Mouse (Mus musculus) gastrocnemius, postnatal 36 days (tissue): ENCODE measurements around the gene Mctp1. TPM values are rescaled to one million over a fixed set of nuclear protein-coding genes. Genes with fewer than 3 reads are reported as not detected.

Experiments
- DNase-seq, 2 experiments: peaks; one replicate each; pipeline ENCODE4 v3.0.0; 2022
- intact Hi-C: fragments of 180-260 bp; cut with DNase I; formaldehyde crosslinking; loops from one replicate; pipeline ENCODE4 v1.15.1; 2025
- total RNA-seq, 2 experiments: library from RNA; stranded (reverse); gene quantifications; 2 replicates each; pipeline ENCODE4 v1.2.3; 2021

Gene Mctp1
- total RNA-seq, 2 experiments from 2014 or later = 0.57 to 0.59 TPM

DNA sequence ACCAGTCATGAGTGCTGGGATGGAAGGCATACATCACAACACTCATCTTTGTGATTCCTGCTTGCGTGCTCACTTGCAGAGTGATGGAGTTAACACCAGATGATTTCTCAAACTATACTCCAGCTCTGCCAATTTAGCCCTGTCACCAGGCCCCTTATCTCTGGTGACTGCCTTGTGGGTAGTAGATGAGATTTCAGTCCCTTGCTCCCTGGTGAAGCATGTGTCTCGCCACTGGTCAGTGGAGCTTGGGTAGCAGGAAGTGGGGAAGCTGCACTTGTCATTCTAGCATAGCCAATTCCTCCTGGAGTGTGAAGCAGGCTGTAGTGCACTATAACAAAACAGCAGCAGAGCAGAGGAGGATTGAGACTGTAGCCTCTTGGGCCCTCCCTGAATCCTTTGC is 208.6 kb downstream of the Mctp1 start:
- no peak for DNase-seq
- intact Hi-C loops = no loop called here

DNA sequence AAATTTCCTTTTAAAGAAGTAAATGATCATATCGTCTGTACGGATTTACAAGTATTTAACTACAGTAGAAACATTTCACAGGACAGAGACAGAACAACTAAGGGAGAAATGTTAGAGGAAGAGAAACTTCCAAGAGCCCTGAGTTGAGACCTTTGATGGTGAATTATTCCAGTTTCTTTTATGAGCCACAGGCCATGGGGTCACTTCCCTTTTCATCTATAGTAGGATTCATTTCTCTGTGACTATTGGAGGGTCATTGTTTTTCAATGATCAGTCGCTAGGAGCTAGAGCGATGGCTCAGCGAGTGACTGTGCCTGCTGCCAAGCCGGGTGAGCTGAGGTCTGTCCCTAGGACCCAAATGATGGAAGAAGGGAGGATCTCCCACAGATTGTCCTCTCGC is 212.7 kb downstream of the Mctp1 start:
- no peak for DNase-seq
- intact Hi-C loops = no loop called here

DNA sequence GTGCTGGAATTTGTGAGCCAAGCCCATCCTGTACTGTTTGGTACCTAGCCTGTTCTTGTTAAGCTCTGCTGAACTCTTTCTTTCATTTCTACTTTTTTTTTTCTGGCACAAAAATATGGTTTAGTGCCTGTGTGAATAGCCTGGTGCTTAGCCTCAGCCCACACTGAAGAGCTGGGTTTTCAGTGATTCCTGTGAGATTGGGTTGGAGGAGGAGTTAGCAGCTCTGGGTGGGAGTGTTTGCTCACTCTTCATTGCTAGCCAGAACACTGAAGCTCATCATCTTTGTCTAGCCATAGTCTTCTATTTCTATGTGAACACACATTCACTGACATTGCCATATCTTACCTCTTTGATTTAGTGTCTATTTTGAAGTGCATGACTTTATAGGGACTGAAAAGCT is 225.1 kb downstream of the Mctp1 start:
- no peak for DNase-seq
- intact Hi-C loops = no loop called here

DNA sequence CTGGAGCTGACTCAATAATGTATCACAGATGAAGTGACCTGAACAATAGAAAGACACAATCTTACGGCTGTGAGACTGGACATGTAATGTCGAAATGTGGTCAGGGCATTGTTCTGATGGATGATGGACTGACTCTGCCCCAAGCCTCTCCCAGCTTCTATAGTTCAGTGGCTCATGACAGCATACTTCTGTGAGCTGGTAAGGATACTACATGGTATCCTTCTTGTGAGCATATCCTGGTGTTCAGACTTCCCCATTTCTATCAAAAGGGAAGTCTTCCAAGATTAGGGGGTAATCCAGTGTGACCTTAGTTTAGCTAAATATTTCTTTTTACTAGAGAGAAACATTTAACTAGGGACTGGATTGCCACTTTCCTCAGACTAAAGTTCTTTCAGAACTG is 227.2 kb downstream of the Mctp1 start:
- intact Hi-C loops = no loop called here

DNA sequence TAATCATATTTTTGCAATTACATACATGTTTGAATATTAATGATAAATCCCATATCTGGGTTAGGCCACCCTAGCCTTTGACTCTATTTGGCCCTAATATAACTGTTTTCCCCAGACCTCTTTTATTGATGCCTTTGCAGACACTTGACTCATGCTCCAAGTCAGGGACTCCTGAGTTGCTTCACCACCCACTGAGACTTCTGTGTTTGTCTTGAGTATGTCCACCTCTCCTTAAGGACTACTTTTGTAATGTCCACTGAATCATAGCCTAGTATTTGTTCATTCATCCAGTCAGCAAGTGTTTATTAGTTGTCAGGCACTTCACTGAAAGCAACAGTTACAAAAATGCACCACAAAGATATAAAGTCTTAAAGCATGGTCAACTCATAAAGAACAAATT is 235.8 kb downstream of the Mctp1 start:
- intact Hi-C loops = no loop called here
- no peak for DNase-seq

More for the DNA sequence above, 227.2 kb downstream of the Mctp1 start:
- no peak for DNase-seq

DNA sequence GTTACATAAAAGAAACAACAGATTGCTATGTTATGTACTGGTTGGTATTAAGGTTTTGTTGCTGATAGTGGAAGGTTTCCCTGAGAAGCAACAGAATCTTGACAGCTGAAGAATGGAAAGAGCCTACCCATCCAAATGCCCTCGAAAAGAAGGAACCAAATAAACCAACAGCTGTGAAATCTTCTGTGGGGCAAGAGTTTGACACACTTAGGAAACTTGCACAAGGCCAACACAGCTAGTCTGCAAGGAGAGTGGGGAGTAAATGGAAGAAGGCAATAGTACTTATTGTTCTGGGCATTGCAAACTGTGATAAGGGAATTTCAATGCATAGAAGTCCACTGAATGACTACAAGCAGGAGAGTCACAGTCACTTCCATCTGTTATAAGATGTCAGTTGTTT is 236.2 kb downstream of the Mctp1 start:
- DNase-seq = no peak
- intact Hi-C loops = no loop called here

DNA sequence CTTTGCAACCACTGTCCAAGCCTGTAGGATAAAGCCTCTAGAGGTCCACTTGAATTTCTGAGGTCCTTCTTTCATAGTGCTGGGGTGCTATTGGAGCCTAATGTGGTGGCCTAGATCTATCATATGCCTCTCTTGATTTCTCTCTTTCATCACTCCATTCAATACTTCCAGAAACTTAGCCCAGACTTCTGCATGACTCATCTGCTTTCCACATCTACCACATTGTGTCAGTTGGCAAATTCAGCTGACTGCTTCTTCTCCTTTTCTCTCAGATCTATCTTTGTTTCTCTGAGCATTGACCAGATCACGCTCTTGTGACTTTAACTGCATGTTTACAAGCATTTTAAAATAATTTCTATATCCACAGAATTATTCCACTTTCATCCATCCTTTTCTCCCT is 249.4 kb downstream of the Mctp1 start:
- DNase-seq = no peak
- intact Hi-C loops = no loop called here

DNA sequence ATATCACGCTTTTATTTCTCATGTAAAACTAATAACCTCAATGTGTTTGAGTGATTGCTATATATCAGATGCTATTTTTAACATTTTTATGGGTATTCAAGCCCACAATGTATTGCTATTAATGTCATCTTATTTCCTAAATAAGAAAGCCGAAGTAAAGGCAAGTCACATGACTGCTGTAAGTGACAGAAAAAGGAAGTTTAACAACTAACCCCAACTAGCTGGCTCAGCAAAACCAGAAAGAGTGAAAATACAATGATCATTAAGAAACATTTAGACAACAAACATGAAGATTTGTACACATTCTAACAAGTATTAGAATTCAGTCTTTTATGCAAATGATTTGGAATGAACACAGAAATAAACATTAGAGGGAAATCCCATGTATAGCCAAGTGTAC is 253.9 kb downstream of the Mctp1 start:
- no peak for DNase-seq
- intact Hi-C loops = no loop called here

DNA sequence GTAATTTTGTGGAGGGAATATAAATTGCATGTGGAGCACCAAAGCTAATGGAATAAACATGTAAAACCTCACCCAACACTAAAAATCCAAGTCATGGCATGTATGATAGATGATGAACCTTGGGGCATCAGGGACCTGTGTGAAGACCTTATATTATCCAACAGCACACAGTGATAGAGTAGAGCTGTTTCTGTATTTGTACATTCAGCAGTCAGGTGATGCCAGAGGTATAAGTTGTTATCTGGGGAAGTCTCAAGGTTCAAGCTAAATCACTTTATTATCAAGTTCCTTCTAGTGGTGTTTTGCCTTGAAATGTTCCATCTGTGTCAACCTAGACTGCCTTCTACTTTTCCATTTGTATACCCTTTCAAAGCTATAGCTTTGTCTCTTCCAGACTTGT is 275.2 kb downstream of the Mctp1 start:
- DNase-seq = no peak
- intact Hi-C loops = no loop called here

DNA sequence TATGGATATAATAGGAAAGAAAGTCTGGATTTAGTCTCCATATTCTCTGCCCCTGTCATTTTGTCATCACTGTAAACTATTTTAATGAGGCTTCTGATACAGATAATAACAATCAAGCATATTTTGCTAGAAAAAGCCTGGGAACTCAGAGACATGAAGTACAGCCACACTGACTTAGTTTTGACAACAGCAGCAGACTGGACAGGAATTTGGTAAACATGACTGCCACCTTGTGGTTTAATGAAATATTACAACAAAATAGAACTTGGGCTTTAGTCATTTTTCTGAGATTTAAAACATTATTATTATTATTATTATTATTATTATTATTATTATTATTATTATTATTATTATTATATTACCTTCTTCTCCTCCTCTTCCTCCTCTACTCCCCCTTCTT is 297.0 kb downstream of the Mctp1 start:
- intact Hi-C loops = no loop called here
- DNase-seq = no peak

DNA sequence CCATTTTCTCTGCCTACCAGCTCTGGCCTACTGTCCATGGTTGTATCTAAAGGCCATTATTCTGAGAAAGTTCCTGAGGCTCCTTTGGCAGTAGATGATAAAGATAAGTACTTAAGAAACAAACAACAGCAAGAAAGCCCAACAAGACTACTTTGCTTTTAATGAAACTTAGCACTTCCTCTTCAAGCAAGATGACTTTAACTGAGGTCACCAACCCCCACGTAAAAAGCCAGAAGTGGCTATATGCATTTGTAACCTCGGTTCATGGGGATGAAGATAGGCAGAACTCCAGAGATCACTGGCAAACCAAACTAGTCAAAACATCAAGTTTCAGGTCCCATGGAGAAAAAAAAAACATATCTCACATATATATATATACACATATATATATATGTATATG is 305.0 kb downstream of the Mctp1 start:
- no peak for DNase-seq
- intact Hi-C loops = no loop called here

DNA sequence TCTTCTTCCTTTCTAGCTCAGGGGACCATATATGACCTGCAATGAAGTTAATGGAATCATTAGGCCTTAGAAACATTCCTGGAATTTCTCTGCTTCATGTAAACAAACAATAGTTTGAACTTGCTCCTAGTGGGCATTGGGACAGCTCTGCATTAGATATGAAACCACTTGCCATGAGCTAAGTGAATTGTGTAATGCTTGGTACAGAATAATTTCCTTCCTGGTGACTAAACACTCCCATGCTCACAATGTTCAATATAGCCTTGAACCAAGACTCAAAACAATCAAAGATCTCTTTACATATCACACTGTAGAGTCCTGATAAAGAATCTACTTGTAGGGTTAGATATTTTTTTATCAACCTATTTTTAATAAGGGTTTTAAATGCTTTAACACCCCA is 305.8 kb downstream of the Mctp1 start:
- intact Hi-C loops = no loop called here
- no peak for DNase-seq

DNA sequence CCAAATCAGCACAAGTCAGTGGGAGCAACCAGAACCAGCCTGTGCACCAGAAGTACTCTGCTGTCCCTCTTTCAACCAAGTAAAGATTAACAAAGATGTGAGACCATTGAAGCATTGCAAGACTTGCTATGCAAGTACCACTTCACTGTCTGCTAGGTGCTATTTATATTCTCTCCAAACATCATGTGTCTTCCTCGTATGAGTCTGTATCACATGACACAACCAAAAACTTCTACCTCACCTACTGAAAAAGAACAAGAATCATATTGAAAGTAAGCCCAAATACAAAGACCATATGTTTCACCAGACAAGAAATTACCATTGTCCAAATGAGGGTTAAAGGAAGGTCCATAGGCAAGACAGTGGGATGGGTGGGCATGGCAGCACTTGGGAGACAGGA is 306.4 kb downstream of the Mctp1 start:
- intact Hi-C loops = no loop called here
- DNase-seq = no peak

DNA sequence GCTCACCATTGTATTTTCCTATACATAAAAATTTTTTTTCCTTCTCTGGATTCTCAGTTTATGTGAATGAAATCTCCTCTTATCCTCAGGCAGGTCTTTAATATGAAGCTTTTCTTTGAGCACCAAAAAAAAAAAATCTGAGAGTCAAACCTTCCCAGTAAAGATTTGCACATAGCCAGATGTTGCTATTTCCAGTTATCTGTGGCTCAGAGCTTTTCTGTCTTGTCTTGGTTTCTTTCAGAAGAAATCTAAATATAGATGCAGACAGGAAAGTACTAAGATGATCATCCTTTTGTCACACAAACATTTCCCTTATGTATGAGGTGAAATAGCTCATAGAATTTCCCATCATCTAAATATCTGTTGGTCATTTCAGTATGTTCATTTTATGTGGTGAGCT is 349.7 kb downstream of the Mctp1 start:
- intact Hi-C loops = no loop called here
- DNase-seq = no peak

DNA sequence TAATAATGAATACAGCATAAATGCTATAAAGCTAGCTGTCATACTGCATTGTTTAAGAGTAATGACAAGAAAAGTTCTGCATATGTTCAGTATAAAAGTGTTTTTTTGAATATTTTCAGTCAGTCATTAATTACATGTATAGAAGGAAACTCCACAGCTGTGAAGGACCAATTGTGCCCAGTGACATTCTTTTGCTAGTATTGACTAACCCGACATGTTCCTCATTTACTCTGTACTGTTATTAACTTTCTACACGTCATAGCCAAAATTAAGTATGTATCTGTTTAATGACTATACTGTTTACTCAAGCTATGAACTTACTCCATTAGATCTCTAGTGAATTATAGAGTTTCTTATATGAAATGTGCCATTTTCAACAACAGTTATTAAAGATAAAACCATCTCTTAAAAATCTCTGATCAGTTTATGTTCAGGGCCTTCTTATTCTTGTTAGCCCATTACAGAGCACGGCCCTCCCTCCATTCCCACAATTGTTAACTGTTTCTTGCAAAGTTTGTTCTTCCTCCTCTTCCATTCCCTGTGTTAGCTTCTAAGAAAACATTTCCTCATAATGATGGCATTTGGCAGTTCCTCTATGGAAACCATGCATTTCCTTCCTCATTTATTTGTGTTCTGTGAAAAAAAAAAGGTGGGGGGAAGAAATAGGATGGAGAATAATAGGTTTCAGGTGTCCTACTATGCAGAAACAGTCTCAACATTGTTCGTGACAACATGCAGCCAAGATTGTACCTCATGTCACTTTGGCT is 366.5 kb downstream of the Mctp1 start:
- no peak for DNase-seq
- intact Hi-C loops = no loop called here

DNA sequence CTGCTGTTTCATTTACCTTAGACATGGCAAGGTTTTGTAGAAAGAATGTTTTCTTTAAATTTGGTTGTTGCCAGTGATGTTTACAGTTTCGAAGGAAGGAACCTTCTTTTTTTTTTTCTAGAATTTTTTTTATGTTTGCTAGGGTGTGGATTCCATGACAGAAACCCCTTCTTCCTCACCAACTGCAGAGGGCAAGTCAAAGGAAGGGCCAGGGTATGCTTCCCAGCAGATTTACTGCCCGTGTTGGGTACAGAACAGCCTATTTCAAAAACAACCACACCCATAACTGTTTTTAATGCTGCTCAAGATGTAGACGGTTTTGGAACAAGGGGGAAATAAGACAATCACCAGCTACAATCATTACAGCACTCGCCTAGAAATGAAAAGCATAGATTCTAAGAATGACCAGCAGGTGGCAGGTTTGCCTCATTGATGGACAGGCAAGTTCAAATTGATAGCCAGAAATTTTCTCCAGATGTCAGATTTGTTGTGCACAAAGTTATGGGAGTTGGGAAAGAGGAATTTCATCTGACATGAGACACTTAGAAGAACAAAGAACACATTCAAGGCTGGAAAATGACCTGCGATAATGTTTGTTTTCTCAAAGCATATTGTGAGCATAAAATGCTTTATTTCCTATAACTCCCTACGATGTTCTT is 375.6 kb downstream of the Mctp1 start:
- DNase-seq = no peak
- intact Hi-C loops = no loop called here

DNA sequence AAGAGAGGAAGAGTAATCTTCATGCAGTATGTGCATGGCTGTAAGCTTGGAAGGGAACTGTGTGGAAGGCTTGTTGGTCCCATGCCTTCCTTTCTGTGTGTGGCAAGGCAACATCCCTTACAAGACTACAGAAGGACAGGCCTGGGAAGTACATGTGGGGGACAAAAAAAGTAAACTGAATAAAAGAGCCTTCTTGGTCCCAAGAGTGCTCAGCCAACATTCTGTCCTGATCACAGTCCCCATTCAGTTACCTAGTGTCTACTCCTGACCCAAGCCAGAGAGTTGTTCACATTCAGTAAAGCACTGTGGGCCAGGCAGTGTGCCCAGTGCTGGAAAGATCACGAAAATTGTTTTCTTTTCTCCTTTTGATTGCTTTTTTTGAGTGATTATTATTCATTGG is 415.3 kb downstream of the Mctp1 start:
- intact Hi-C loops = no loop called here
- no peak for DNase-seq

DNA sequence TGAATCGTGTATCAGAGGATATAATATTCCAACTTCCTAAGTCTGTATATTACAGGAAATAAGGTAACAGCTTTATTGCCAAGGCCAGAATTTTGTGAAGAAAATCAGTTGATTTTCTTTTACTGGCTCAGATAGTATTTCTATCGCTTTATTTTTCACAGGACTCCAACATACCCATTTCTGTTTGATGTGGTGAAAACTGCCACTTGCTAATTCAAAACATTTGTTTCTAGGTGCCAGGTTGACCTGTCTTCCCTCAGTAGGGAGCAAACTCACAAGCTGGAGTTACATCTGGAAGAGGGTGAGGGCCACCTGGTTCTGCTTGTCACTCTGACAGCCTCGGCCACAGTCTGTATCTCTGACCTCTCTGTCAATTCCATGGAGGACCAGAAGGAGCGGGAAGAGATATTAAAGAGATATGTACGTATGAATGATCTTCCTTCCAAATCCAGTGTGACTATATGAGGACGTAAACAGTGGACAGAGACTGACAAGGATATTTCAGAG is 416.8 kb downstream of the Mctp1 start:
- no peak for DNase-seq
- intact Hi-C loops = no loop called here

DNA sequence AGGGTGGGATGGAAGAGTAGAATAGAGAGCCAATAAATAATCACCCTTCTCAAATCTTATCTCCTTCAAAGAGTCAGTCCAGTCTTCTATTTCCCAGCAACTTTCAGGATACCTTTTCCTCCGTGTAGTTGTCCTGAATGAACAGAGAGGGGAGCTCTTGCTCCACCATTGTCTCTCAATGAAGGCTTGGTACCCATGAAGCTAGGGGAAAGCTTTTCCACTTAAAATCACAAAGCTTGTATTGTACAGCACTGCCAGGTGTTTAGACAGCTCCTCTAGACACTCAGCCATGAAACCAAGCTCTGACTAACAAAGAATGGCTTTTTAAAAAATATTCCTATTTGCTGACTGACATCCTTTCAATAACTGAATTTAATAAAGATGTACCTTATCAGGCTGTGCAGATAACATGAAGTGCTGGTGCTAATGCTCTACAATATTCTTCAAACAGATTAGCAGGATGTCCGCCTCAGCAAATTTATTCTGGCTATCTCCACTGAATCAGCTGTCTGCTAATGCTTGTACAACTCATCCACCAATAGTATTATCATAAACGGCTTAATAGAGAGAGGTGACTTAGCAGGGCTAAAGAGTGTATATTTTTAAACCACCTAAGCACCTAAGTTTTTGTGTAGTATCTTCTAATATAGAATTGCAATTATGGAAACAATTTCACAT is 417.9 kb downstream of the Mctp1 start:
- DNase-seq = no peak
- intact Hi-C loops = no loop called here

DNA sequence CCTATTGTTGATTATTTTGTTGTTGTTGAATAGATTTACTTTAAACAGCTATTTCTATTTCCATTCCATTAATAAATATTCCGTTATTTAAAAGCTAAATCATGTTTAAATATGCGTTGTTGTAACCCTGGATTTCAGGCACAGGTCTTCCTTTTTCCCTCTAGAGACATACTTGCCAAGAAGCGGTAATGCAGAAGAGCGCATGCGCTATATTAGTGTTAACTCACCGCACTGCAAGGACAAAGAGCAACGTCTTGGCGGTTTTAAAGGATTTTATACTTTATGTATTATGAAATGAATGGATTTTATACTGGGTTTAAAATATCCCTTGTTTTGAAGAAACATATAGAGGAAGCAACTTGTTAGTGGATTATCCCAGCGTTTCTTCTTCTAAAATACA is 418.6 kb downstream of the Mctp1 start:
- intact Hi-C loops = no loop called here

DNA sequence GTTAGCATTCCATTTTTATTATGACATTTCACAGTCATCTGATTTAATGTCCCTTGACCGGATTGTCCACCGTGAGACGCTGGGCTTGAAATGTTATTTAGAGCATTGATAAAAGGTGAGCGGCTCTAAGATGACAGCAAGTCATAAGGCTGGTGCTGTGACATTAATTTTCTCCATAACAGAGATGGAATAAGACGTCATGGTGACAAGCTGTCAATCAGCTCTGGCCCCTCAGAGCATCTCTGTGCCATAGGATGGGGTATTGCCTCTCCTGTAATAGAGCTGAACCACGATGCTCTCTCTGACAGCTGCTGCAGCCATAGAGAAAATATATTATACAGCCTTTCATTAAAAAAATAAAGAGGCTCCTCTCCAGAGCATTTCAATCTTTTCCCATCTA is 419.5 kb downstream of the Mctp1 start:
- intact Hi-C loops = no loop called here
- no peak for DNase-seq

More for the DNA sequence above, 418.6 kb downstream of the Mctp1 start:
- no peak for DNase-seq
